Mouse (Mus musculus) hindbrain, embryonic 16.5 days (tissue): ENCODE data around the gene Dctpp1. TPM values are rescaled to one million over a fixed set of nuclear protein-coding genes. Genes with fewer than 3 reads are reported as not detected.
A peak's percentile ranks its signal among the peaks of the same experiment; 100 is the strongest.

Experiments
- ATAC-seq: fragments of 200-750 bp; cut with Nextera tagmentation; 2 replicates; pipeline ENCODE4 v1.8.0; 2017; ENCODE audit warnings: moderate TSS enrichment, moderate library complexity
- H3K27ac ChIP-seq: fragments of 300-500 bp; sonication (generic); 2 replicates; pipeline ENCODE4 v1.5.1; 2014; ENCODE audit warnings: low read depth, mild to moderate bottlenecking, control low read depth, low read length, moderate library complexity
- H3K27me3 ChIP-seq: fragments of 300-500 bp; sonication (generic); replicated peaks from 2 replicates; pipeline ENCODE4 v1.6.1; 2014; ENCODE audit warnings: low read length; ENCODE audit not compliant: control insufficient read depth, insufficient read depth
- H3K36me3 ChIP-seq: fragments of 300-500 bp; sonication (generic); 2 replicates; pipeline ENCODE4 v1.6.1; 2014; ENCODE audit warnings: mild to moderate bottlenecking, low read length, moderate library complexity, mixed read lengths; ENCODE audit not compliant: control insufficient read depth, insufficient read depth
- H3K4me1 ChIP-seq: fragments of 300-500 bp; sonication (generic); 2 replicates; pipeline ENCODE4 v1.6.1; 2014; ENCODE audit warnings: low read depth, low read length; ENCODE audit not compliant: control insufficient read depth, insufficient read depth
- H3K4me2 ChIP-seq: fragments of 300-500 bp; sonication (generic); 2 replicates; pipeline ENCODE4 v1.6.1; 2014; ENCODE audit warnings: mild to moderate bottlenecking, low read length, control low read depth, moderate library complexity
- H3K4me3 ChIP-seq: fragments of 300-500 bp; sonication (generic); 2 replicates; pipeline ENCODE4 v1.5.1; 2014; ENCODE audit warnings: mild to moderate bottlenecking, low read length, control low read depth, moderate library complexity
- H3K9ac ChIP-seq: fragments of 300-500 bp; sonication (generic); 2 replicates; pipeline ENCODE4 v1.6.1; 2014; ENCODE audit warnings: low read depth, mild to moderate bottlenecking, control low read depth, low read length, moderate library complexity
- H3K9me3 ChIP-seq: fragments of 300-500 bp; sonication (generic); 2 replicates; pipeline ENCODE4 v1.6.1; 2014; ENCODE audit warnings: mild to moderate bottlenecking, low read length, moderate library complexity; ENCODE audit not compliant: control insufficient read depth
- WGBS: fragments of 180-500 bp; shearing (Covaris S2); extraction: QIAGEN DNeasy Blood & Tissue Kit; methylation state at CpG from one replicate; pipeline ENCODE4 v1.1.7; 2014; 5-methylcytosine and 5-hydroxymethylcytosine counted together
- polyA plus RNA-seq: library from polyadenylated mRNA; unstranded; fragments of >200 nt; fragmentation: Nextera tagmentation; extraction: Ambion mirVana; gene quantifications from 2 replicates; pipeline ENCODE4 v1.2.1, GENCODE M21; 2015

The Dctpp1 gene
- polyA plus RNA-seq, 1 experiment from 2014 or later: 118 TPM

GRCm38 (mm10) chr7:127234777-127235176 lies 25.7 kb downstream of the Dctpp1 start:
- H3K9me3 ChIP-seq: no peaks in the 10 kb centered on the region
- WGBS: 87% methylated on average over 2 of the region's 2 CpGs
- no peak for ATAC-seq
- peaks cover 27% of the 10 kb centered on the region for H3K36me3 ChIP-seq
- no peak overlapping the region for H3K4me3 ChIP-seq
- no peak overlapping the region for H3K27ac ChIP-seq
- peak overlapping the region; percentile 15; the same call in 1 of the 2 replicates for H3K4me2 ChIP-seq
- no peaks in the 10 kb centered on the region for H3K27me3 ChIP-seq
- H3K9ac ChIP-seq: no peak overlapping the region
- peaks cover 31% of the 10 kb centered on the region for H3K4me1 ChIP-seq

GRCm38 (mm10) chr7:127233765-127234164 lies 26.7 kb downstream of the Dctpp1 start:
- ATAC-seq: no peak
- H3K4me3 ChIP-seq: peak overlapping the region; percentile 86
- peaks cover 24% of the 10 kb centered on the region for H3K36me3 ChIP-seq
- H3K4me1 ChIP-seq: peaks cover 31% of the 10 kb centered on the region
- H3K27me3 ChIP-seq: no peaks in the 10 kb centered on the region
- 5% methylated on average over 9 of the region's 9 CpGs for WGBS
- H3K27ac ChIP-seq: peak overlapping the region; percentile 98
- H3K4me2 ChIP-seq: peak overlapping the region; percentile 72
- no peaks in the 10 kb centered on the region for H3K9me3 ChIP-seq
- H3K9ac ChIP-seq: peak overlapping the region; percentile 96

- ATAC-seq: peak; percentile 41
- H3K27ac ChIP-seq: peak overlapping the region; percentile 98
- peaks cover 31% of the 10 kb centered on the region for H3K4me1 ChIP-seq
- H3K9me3 ChIP-seq: no peaks in the 10 kb centered on the region
- H3K4me3 ChIP-seq: peak overlapping the region; percentile 86
- peaks cover 21% of the 10 kb centered on the region for H3K36me3 ChIP-seq
- WGBS: under 1% methylated on average over 27 of the region's 27 CpGs
- H3K9ac ChIP-seq: peak overlapping the region; percentile 96
- H3K27me3 ChIP-seq: no peaks in the 10 kb centered on the region
- peak overlapping the region; percentile 72 for H3K4me2 ChIP-seq
Observed at GRCm38 (mm10) chr7:127233368-127233749, 27.1 kb downstream of the Dctpp1 start.

GRCm38 (mm10) chr7:127232622-127233367 lies 27.7 kb downstream of the Dctpp1 start, which contains the start of the genes Zfp553 and Sept1:
Gene Zfp553, plus strand, starts transcription at chr7:127233061.
Gene Sept1, minus strand, starts transcription at chr7:127233130.
- peak; percentile 93 for ATAC-seq
- Histone ChIP-seq H3K27ac (peak within 1 kb of the TSS; percentile 98), H3K36me3 (peaks cover 21% of the 10 kb centered on the region), H3K4me3 (peak within 1 kb of the TSS; percentile 86), H3K9ac (peak within 1 kb of the TSS; percentile 96), H3K4me1 (peaks cover 31% of the 10 kb centered on the region), H3K9me3 (no peaks in the 10 kb centered on the region), H3K4me2 (peak within 1 kb of the TSS; percentile 72), H3K27me3 (no peaks in the 10 kb centered on the region)
- under 1% methylated on average over 62 of the region's 64 CpGs for whole genome bisulfite sequencing

GRCm38 (mm10) chr7:127231826-127232621 lies 28.5 kb downstream of the Dctpp1 start:
- Histone ChIP-seq H3K4me3 (peak overlapping the region; percentile 86), H3K9ac (peak overlapping the region; percentile 96), H3K36me3 (peaks cover 19% of the 10 kb centered on the region), H3K4me2 (peak overlapping the region; percentile 72), H3K27me3 (no peaks in the 10 kb centered on the region), H3K4me1 (peaks cover 31% of the 10 kb centered on the region), H3K9me3 (no peaks in the 10 kb centered on the region), H3K27ac (peak overlapping the region; percentile 98)
- 3% methylated on average over 20 of the region's 20 CpGs for WGBS
- no peak for ATAC-seq

- 47% methylated on average over 3 of the region's 3 CpGs for WGBS
- Histone ChIP-seq H3K9me3 (no peaks in the 10 kb centered on the region), H3K36me3 (peaks cover 12% of the 10 kb centered on the region), H3K27me3 (no peaks in the 10 kb centered on the region), H3K9ac (peak overlapping the region; percentile 96; the same call in 1 of the 2 replicates), H3K4me3 (peak overlapping the region; percentile 86), H3K4me1 (peaks cover 31% of the 10 kb centered on the region), H3K27ac (no peak overlapping the region), H3K4me2 (peak overlapping the region; percentile 72)
- ATAC-seq: no peak
Observed at GRCm38 (mm10) chr7:127231376-127231775, 29.1 kb downstream of the Dctpp1 start.

GRCm38 (mm10) chr7:127228615-127229303 lies 31.8 kb downstream of the Dctpp1 start:
- Histone ChIP-seq H3K4me3 (no peak overlapping the region), H3K27ac (no peak overlapping the region), H3K27me3 (no peaks in the 10 kb centered on the region), H3K9ac (no peak overlapping the region), H3K4me1 (peaks cover 20% of the 10 kb centered on the region), H3K9me3 (no peaks in the 10 kb centered on the region), H3K36me3 (no peaks in the 10 kb centered on the region), H3K4me2 (no peak overlapping the region)
- 66% methylated on average over 4 of the region's 4 CpGs for WGBS
- no peak for ATAC-seq

GRCm38 (mm10) chr7:127225147-127225995 lies 35.1 kb downstream of the Dctpp1 start:
- WGBS: 91% methylated on average over 11 of the region's 11 CpGs
- Histone ChIP-seq H3K4me3 (no peak overlapping the region), H3K36me3 (no peaks in the 10 kb centered on the region), H3K27ac (no peak overlapping the region), H3K4me1 (peaks cover 5% of the 10 kb centered on the region), H3K9ac (no peak overlapping the region), H3K9me3 (no peaks in the 10 kb centered on the region), H3K27me3 (no peaks in the 10 kb centered on the region), H3K4me2 (no peak overlapping the region)
- no peak for ATAC-seq
